8 mouse cellular contexts compared by ENCODE assay signal in the genomic region with DNA sequence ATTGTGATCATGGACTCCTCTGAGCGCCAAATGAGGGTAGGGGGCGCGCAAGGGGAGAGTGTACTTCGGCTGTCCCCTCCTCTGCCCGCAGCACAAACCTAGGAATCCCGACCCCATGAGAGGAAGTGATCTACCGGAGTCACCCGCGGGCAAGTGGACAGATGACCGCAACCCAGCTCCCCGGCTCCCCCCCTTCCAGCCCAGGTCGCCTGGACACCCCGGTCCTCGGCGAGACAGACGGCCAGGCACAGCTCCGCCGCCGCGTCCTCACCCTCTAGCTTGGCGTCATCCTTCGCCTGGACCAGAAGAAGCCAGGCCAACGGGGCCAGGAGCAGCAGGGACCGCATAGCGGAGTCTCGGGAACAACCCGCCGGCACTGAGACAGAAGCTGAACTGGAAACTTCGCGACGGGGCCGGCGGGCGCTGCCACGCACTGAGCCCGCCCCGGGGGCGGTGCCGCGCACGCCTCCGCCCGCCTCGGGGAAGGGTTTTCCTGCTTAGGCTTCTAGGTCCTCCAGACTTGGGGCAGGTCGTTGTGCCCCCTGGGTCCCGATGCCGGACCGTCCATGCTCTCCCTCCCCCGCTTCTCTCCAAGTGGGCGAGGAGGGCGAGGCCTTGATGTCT. TPM values are rescaled to one million over a fixed set of nuclear protein-coding genes. Genes with fewer than 3 reads are reported as not detected.
A peak's percentile ranks its signal among the peaks of the same experiment; 100 is the strongest.
DNase-seq lines count a peak whose midpoint lies in the region; ATAC-seq lines count a peak whose summit lies in the region.

A gene (minus strand): TSS at position 437 of the 624 bp plus-strand sequence.

- H3K9me3 ChIP-seq in hindbrain, embryonic 16.5 days (ENCODE audit: control insufficient read depth, low read length), result no peaks in the 10 kb centered on the region

- peak within 1 kb of the TSS; percentile 74 for H3K9ac ChIP-seq in hindbrain, embryonic 16.5 days (ENCODE audit: low read depth, low read length)

- H3K36me3 ChIP-seq in hindbrain, embryonic 16.5 days (ENCODE audit: control insufficient read depth, insufficient read depth, low read length), result no peaks in the 10 kb centered on the region

- WGBS in hindbrain, embryonic 16.5 days, result 1% methylated on average over 44 of the region's 51 CpGs

- ATAC-seq in hindbrain, embryonic 16.5 days, result peak; percentile 67

- peaks cover 8% of the 10 kb centered on the region for H3K4me1 ChIP-seq in hindbrain, embryonic 16.5 days (ENCODE audit: control insufficient read depth, insufficient read depth, low read depth, low read length)

- peak within 1 kb of the TSS; percentile 67 for H3K27ac ChIP-seq in hindbrain, embryonic 16.5 days (ENCODE audit: low read depth, low read length)

- H3K27me3 ChIP-seq in hindbrain, embryonic 16.5 days (replicated peaks; ENCODE audit: control insufficient read depth, insufficient read depth, low read length), result no peaks in the 10 kb centered on the region; the same call in 1 of the 2 replicates

- peak; percentile 73 for DNase-seq in adipocyte (ENCODE audit: low spot score)
- peak; percentile 79 for DNase-seq in embryo, embryonic 10 days (ENCODE audit: low spot score)
- peak; percentile 80 to 83 for DNase-seq in gastrocnemius, adult 8-10 months (ENCODE audit: low spot score in 2 of 2)
- DNase-seq in left cerebral cortex, adult 11 months (ENCODE audit: low spot score), result peak; percentile 41
- DNase-seq in lung, postnatal 36 days, result peak; percentile 92
- peak; percentile 80 for DNase-seq in retina, postnatal 1 day
- DNase-seq in urinary bladder, adult 2 months (ENCODE audit: low spot score), result peak; percentile 80

- peak within 1 kb of the TSS; percentile 70 for H3K4me3 ChIP-seq in hindbrain, embryonic 16.5 days (ENCODE audit: low read length)

- H3K4me2 ChIP-seq in hindbrain, embryonic 16.5 days (ENCODE audit: low read length), result peak within 1 kb of the TSS; percentile 88

RNA-seq across cellular contexts. Expression of the gene that starts here (rescaled TPM):
- total RNA-seq in gastrocnemius, adult 8-10 months (2022), result 10 to 100 TPM; 14.7 to 17.0 (median 15.5) TPM
- 28.4 and 34.8 TPM in 2 replicates for polyA plus RNA-seq in hindbrain, embryonic 16.5 days (2015; fragmentation: Nextera tagmentation; extraction: Ambion mirVana)
- 42.5 and 50.1 TPM in 2 replicates for polyA plus RNA-seq in urinary bladder, adult 2 months (2012; rRNA removed)

Comparison
In these comparisons a context has a peak if more than half of its experiments do, and no peak if none do; other contexts are left out.
1. Peak in every context shown above with its lines: DNase-seq, ATAC-seq, H3K4me3 ChIP-seq and H3K27ac ChIP-seq.
2. DNase-seq: peak in every context shown above with its lines; median percentile 92 in lung, postnatal 36 days; 82 in gastrocnemius, adult 8-10 months; 80 in retina, postnatal 1 day; 80 in urinary bladder, adult 2 months; 79 in embryo, embryonic 10 days; 73 in adipocyte; 41 in left cerebral cortex, adult 11 months.